Mouse (Mus musculus) forebrain, embryonic 14.5 days (tissue): ENCODE measurements at regions not wholly inside any gene's neighbourhood (a gene's known extent, or its start where the extent isn't known, plus 50 kb on each side); places are given as distances from the start of the nearest gene placed in this dataset.
A peak's percentile ranks its signal among the peaks of the same experiment; 100 is the strongest.

ENCODE experiments used
- ATAC-seq: fragments of 200-750 bp; cut with Nextera tagmentation; 2 replicates; pipeline ENCODE4 v1.8.0; 2017; ENCODE audit warnings: mild to moderate bottlenecking, moderate library complexity
- DNase-seq: peaks from one replicate; pipeline ENCODE4 v3.0.0-alpha.2; 2015; ENCODE audit warnings: low spot score
- H3K27ac ChIP-seq: fragments of 300-500 bp; sonication (generic); 2 replicates; pipeline ENCODE4 v1.5.1; 2014; ENCODE audit warnings: low read depth, mild to moderate bottlenecking, control low read depth, low read length, moderate library complexity
- H3K27me3 ChIP-seq: fragments of 300-500 bp; sonication (generic); replicated peaks from 2 replicates; pipeline ENCODE4 v1.6.1; 2014; ENCODE audit warnings: low read length, control low read depth, mixed read lengths; ENCODE audit not compliant: control insufficient read depth, insufficient read depth
- H3K36me3 ChIP-seq: fragments of 300-500 bp; sonication (generic); 2 replicates; pipeline ENCODE4 v1.6.1; 2014; ENCODE audit warnings: low read length, control low read depth; ENCODE audit not compliant: control insufficient read depth, insufficient read depth
- H3K4me1 ChIP-seq: fragments of 300-500 bp; sonication (generic); 2 replicates; pipeline ENCODE4 v1.6.1; 2014; ENCODE audit warnings: antibody characterized with exemption, low read length, control low read depth; ENCODE audit not compliant: control insufficient read depth, insufficient read depth
- H3K4me2 ChIP-seq: fragments of 300-500 bp; sonication (generic); 2 replicates; pipeline ENCODE4 v1.6.1; 2014; ENCODE audit warnings: mild to moderate bottlenecking, control low read depth, low read length
- H3K4me3 ChIP-seq: fragments of 300-500 bp; sonication (generic); 2 replicates; pipeline ENCODE4 v1.5.1; 2014; ENCODE audit warnings: low read depth, low read length, control low read depth
- H3K9ac ChIP-seq: fragments of 300-500 bp; sonication (generic); 2 replicates; pipeline ENCODE4 v1.6.1; 2014; ENCODE audit warnings: mild to moderate bottlenecking, low read length, control low read depth, moderate library complexity
- H3K9me3 ChIP-seq: fragments of 300-500 bp; sonication (generic); replicated peaks from 2 replicates; pipeline ENCODE4 v1.6.1; 2016; ENCODE audit warnings: low read length, control low read depth, mixed read lengths; ENCODE audit not compliant: control insufficient read depth
- WGBS: fragments of 180-500 bp; shearing (Covaris S2); extraction: QIAGEN DNeasy Blood & Tissue Kit; methylation state at CpG from one replicate; pipeline ENCODE4 v1.1.7; 2014; 5-methylcytosine and 5-hydroxymethylcytosine counted together

DNA sequence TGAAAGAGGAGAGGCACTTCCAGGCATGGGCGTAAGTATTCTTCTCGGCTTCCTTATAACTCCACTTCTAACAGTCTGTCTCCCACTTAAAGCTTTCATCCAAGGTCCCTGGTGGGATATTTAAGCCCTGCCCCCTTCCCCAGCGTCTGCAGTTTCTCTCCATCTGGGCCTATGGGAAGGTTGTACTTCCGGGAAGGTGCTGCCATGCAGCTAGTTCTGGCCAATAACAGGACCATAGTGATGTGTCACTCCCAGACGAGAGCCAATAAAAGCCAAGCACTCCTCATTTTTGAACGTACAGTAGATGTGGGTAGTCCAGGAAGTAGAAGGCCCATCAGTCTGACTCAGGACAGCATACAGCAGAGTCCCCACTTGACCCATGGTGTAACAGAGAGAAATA lies 121.0 kb downstream of the Drd1 start:
- Histone ChIP-seq H3K4me3 (no peak overlapping the region), H3K4me2 (no peak overlapping the region), H3K4me1 (no peaks in the 10 kb centered on the region), H3K9me3 (no peaks in the 10 kb centered on the region), H3K36me3 (no peaks in the 10 kb centered on the region), H3K27me3 (no peaks in the 10 kb centered on the region), H3K27ac (no peak overlapping the region), H3K9ac (no peak overlapping the region)
- no peak for DNase-seq
- WGBS = 88% methylated on average over 6 of the region's 6 CpGs
- ATAC-seq = no peak

DNA sequence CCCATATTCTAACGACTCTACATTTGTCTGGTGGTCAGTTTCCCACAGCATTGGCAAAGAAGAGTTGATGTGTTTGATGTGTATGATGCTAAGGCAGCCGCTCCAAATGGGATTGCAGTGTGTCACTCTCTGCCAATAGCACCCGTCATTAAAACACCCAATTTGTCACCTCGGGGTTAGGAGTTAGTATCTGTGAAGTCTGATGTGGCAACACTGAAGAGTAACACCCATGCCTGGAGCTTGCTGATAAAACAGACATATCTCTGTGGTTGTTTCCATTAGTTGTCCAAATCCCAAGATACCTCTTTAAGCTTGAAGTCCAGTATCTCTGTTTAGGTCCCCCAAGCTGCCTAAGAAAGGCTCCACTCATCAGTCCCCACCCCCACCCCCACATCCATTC lies 129.4 kb downstream of the Drd1 start:
- WGBS = 90% methylated on average over 4 of the region's 4 CpGs
- Histone ChIP-seq H3K27ac (no peak overlapping the region), H3K27me3 (no peaks in the 10 kb centered on the region), H3K36me3 (no peaks in the 10 kb centered on the region), H3K4me1 (peaks cover 4% of the 10 kb centered on the region), H3K4me2 (no peak overlapping the region), H3K9ac (no peak overlapping the region), H3K4me3 (no peak overlapping the region), H3K9me3 (no peaks in the 10 kb centered on the region)
- DNase-seq = no peak
- ATAC-seq = no peak

DNA sequence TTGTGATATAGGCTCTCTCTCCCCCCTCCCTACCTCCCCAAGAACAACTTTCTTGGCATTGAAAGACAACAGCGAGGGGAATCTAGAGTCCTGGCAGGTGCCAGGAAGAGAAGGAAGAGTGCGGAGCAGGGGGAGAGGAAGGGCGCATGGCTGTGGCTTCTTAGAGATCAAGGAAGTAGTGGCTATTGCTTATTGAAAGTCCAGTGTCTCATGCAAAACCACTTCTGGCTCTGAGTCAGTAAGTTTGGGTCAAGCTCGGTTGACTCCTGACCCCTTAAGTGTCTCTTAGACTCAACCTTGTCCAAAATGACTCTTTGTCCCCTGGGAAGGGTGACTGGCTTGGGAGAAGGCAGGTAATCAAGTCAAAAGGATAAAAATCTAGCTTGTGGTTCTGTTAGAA lies 131.1 kb downstream of the Drd1 start:
- H3K4me2 ChIP-seq = no peak overlapping the region
- no peak overlapping the region for H3K27ac ChIP-seq
- H3K4me3 ChIP-seq = no peak overlapping the region
- 91% methylated on average over 4 of the region's 4 CpGs for WGBS
- H3K9ac ChIP-seq = no peak overlapping the region
- DNase-seq (no peak), ATAC-seq (no peak)
- H3K36me3 ChIP-seq = no peaks in the 10 kb centered on the region
- H3K9me3 ChIP-seq = no peaks in the 10 kb centered on the region
- no peaks in the 10 kb centered on the region for H3K27me3 ChIP-seq
- H3K4me1 ChIP-seq = peaks cover 4% of the 10 kb centered on the region

DNA sequence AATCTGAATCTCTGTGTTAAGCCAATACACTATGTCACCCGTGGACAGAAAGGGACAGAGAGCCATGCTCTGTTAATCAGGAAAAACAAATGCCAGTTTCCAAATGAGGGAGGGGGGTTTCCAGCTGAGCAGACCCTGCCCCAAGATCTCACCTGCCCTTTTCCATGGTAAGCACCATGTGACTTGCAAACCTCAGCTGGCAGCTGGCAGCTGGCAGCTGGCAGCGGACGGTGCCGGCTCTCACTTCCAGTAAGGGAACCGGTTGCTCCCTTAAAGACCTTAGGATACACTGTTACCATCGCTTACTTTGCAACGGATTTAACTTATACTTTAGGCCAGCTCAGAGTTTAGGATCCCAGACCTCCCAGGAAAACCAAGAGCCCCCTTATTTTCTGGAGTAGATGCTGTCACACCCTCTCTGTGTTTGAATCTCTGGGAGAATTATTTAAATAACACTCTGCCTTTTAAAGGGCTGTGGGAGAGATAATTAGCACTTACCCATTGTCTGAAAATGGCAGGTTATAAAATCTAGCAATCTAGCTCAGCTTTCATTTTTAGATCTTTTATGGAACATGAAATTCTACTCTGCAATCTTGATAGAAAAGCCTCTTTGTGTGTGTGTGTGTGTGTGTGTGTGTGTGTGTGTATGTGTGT lies 131.7 kb downstream of the Drd1 start:
- DNase-seq (peak; percentile 30), ATAC-seq (peak; percentile 26; the same call in 1 of the 2 replicates)

DNA sequence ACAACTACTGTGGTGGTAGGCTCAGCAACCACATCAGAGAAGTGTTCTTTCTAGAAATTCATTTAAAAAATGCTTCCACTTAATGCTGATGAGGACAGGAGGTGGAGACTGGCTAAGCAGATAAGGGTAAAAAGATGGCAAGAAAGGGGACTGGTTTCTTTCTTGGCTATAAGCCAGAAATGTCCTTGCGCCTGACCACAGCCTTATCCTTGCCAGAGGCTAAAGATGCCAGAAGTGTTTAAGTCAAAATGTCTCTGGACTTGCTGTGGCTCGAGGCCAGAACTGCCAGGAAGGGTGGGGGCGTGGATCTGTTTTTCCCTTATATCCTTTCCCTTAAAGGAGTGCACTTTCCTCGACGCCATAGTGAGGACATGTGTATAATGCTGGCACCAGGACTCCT lies 133.7 kb downstream of the Drd1 start:
- Histone ChIP-seq H3K4me2 (no peak overlapping the region), H3K27ac (no peak overlapping the region), H3K4me3 (no peak overlapping the region), H3K4me1 (no peaks in the 10 kb centered on the region; the same call in 1 of the 2 replicates), H3K36me3 (no peaks in the 10 kb centered on the region), H3K27me3 (no peaks in the 10 kb centered on the region), H3K9ac (no peak overlapping the region), H3K9me3 (no peaks in the 10 kb centered on the region)
- no peak for ATAC-seq
- no peak for DNase-seq
- 87% methylated on average over 5 of the region's 5 CpGs for WGBS

More for the DNA sequence above, 131.7 kb downstream of the Drd1 start:
- peaks cover 4% of the 10 kb centered on the region for H3K4me1 ChIP-seq
- H3K4me2 ChIP-seq = no peak overlapping the region
- no peak overlapping the region for H3K4me3 ChIP-seq
- no peak overlapping the region for H3K27ac ChIP-seq
- H3K27me3 ChIP-seq = no peaks in the 10 kb centered on the region
- H3K36me3 ChIP-seq = no peaks in the 10 kb centered on the region
- H3K9me3 ChIP-seq = no peaks in the 10 kb centered on the region
- no peak overlapping the region for H3K9ac ChIP-seq
- WGBS = 65% methylated on average over 7 of the region's 7 CpGs

GRCm38 (mm10) chr13:53919851-53920381 lies 135.6 kb downstream of the Drd1 start:
- DNase-seq = no peak
- Histone ChIP-seq H3K27ac (no peak overlapping the region), H3K9ac (no peak overlapping the region), H3K36me3 (no peaks in the 10 kb centered on the region), H3K9me3 (no peaks in the 10 kb centered on the region), H3K4me2 (no peak overlapping the region), H3K27me3 (no peaks in the 10 kb centered on the region), H3K4me1 (no peaks in the 10 kb centered on the region; the same call in 1 of the 2 replicates), H3K4me3 (no peak overlapping the region)
- ATAC-seq = no peak
- 69% methylated on average over 5 of the region's 5 CpGs for WGBS

GRCm38 (mm10) chr13:53915456-53915855 lies 140.0 kb downstream of the Drd1 start:
- ATAC-seq (no peak), DNase-seq (no peak)
- Histone ChIP-seq H3K4me1 (no peaks in the 10 kb centered on the region), H3K9me3 (no peaks in the 10 kb centered on the region), H3K4me3 (no peak overlapping the region), H3K9ac (no peak overlapping the region), H3K36me3 (no peaks in the 10 kb centered on the region), H3K4me2 (no peak overlapping the region), H3K27me3 (no peaks in the 10 kb centered on the region), H3K27ac (no peak overlapping the region)
- WGBS = 86% methylated on average over 8 of the region's 8 CpGs

- no peak overlapping the region for H3K9ac ChIP-seq
- H3K27me3 ChIP-seq = no peaks in the 10 kb centered on the region
- DNase-seq (no peak), ATAC-seq (no peak)
- no peaks in the 10 kb centered on the region for H3K9me3 ChIP-seq
- no peak overlapping the region for H3K27ac ChIP-seq
- no peak overlapping the region for H3K4me2 ChIP-seq
- H3K4me3 ChIP-seq = no peak overlapping the region
- no peaks in the 10 kb centered on the region for H3K4me1 ChIP-seq
- 77% methylated on average over 11 of the region's 11 CpGs for WGBS
- H3K36me3 ChIP-seq = no peaks in the 10 kb centered on the region
These were observed 141.1 kb downstream of the Drd1 start for GRCm38 (mm10) chr13:53914434-53914833.

DNA sequence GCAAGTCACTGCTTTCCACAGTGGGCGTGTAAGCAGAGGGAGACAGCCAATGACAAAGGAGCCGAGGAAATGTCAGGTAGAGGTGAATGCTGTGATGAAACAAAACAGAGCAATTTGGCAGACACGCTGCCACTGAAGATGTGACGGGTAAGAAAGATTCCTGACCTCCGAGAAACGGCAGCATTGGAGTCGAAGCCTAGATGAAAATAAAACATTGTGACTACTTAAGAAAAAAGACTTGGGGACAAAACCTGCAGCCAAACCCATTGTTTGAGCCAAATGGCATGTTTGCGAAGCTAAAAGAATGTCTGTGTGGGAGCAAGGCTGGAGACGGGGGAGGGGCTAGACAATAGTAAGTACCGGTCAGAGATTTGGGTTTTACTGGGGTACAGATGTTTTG lies 142.0 kb downstream of the Drd1 start:
- no peaks in the 10 kb centered on the region for H3K36me3 ChIP-seq
- ATAC-seq = no peak
- no peak overlapping the region for H3K9ac ChIP-seq
- H3K4me1 ChIP-seq = no peaks in the 10 kb centered on the region
- no peak overlapping the region for H3K4me3 ChIP-seq
- H3K27ac ChIP-seq = no peak overlapping the region
- H3K9me3 ChIP-seq = no peaks in the 10 kb centered on the region
- no peak overlapping the region for H3K4me2 ChIP-seq
- no peaks in the 10 kb centered on the region for H3K27me3 ChIP-seq
- DNase-seq = no peak
- WGBS = 74% methylated on average over 10 of the region's 10 CpGs
